In the genomic region with DNA sequence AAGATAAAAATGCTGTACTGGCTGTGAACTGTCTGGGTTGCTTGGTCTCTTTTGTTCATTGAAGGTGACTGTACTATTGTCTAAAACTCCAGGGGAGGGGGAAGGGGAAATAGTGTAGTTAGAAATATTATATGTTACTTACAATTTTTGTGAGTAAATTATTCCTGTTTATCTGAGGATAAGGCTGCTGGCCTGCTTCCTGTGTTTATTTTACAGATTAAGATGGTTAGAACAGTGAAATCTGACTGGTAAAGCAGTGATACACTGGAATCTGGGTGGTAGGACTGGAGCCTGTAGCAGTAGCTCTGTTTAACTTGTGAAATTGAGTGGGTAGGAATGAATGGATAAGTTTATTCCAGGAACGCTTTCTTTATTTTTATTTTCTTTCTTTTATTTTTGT, we compare ENCODE assay signal across 11 mouse cellular contexts. TPM values are rescaled to one million over a fixed set of nuclear protein-coding genes. Genes with fewer than 3 reads are reported as not detected.
DNase-seq lines count a peak whose midpoint lies in the region; ATAC-seq and TF ChIP-seq lines count a peak whose summit lies in the region.
"Had no signal": no experiment of that assay in that cellular context is flagged by ENCODE, and none has a peak within 500 bp of the region (broad histone marks: within the 10 kb centered on the region; RNA-seq: fewer than 3 reads in every experiment).

No protein-coding gene starts in this region.

- H3K27ac ChIP-seq in lung, embryonic 14.5 days (ENCODE audit: low read depth) = no peak overlapping the region
- H3K27ac ChIP-seq in forebrain, embryonic 12.5 days = no peak overlapping the region
- H3K27ac ChIP-seq in limb, embryonic 13.5 days = no peak overlapping the region
- H3K27ac ChIP-seq in neural tube, embryonic 14.5 days (ENCODE audit: low read depth, low read length) = no peak overlapping the region
- no peak overlapping the region for H3K27ac ChIP-seq in thymus, adult 2 months (ENCODE audit: control insufficient read depth, insufficient read depth, low read length)

- peak overlapping the region; percentile 77 for H3K4me3 ChIP-seq in lung, embryonic 14.5 days (ENCODE audit: low read depth, low read length)
- H3K4me3 ChIP-seq in forebrain, embryonic 12.5 days (replicated peaks) = peak overlapping the region; percentile 71; the same call in 1 of the 2 replicates
- peak overlapping the region; percentile 82 for H3K4me3 ChIP-seq in limb, embryonic 13.5 days
- H3K4me3 ChIP-seq in neural tube, embryonic 14.5 days (ENCODE audit: low read depth, low read length) = peak overlapping the region; percentile 76; the same call in 1 of the 2 replicates
- no peak overlapping the region for H3K4me3 ChIP-seq in thymus, adult 2 months (ENCODE audit: control insufficient read depth, insufficient read depth, low read length)

- no peaks in the 10 kb centered on the region for H3K9me3 ChIP-seq in lung, embryonic 14.5 days (ENCODE audit: low read depth, low read length)
- H3K9me3 ChIP-seq in forebrain, embryonic 12.5 days = no peaks in the 10 kb centered on the region
- no peaks in the 10 kb centered on the region for H3K9me3 ChIP-seq in limb, embryonic 13.5 days
- no peaks in the 10 kb centered on the region for H3K9me3 ChIP-seq in neural tube, embryonic 14.5 days (ENCODE audit: control insufficient read depth, low read length)

- WGBS in lung, embryonic 14.5 days = 71% methylated on average over 1 of the region's 1 CpGs
- 90% methylated on average over 1 of the region's 1 CpGs for WGBS in forebrain, embryonic 12.5 days
- WGBS in limb, embryonic 13.5 days = 92% methylated on average over 1 of the region's 1 CpGs
- WGBS in neural tube, embryonic 14.5 days = 96% methylated on average over 1 of the region's 1 CpGs
- 93% methylated on average over 1 of the region's 1 CpGs for WGBS in thymus, adult 2 months

- no peak for TF ChIP-seq CTCF in lung, embryonic 14.5 days (IDR thresholded peaks at IDR 0.05; ENCODE audit: low read depth)
- TF ChIP-seq CTCF in thymus, adult 2 months (IDR thresholded peaks at IDR 0.05; ENCODE audit: borderline replicate concordance, control insufficient read depth, extremely low read depth, insufficient read depth, low read length, poor library complexity) = no peak

- 0 out of 2 replicates have a peak, but pooled peaks cover 7% of the 10 kb centered on the region for H3K4me1 ChIP-seq in lung, embryonic 14.5 days (ENCODE audit: insufficient read depth)
- H3K4me1 ChIP-seq in forebrain, embryonic 12.5 days = peaks cover 25% of the 10 kb centered on the region
- H3K4me1 ChIP-seq in limb, embryonic 13.5 days = peaks cover 19% of the 10 kb centered on the region
- H3K4me1 ChIP-seq in neural tube, embryonic 14.5 days (ENCODE audit: control insufficient read depth, insufficient read depth, low read length) = peaks cover 14% of the 10 kb centered on the region; the same call in 1 of the 2 replicates
- peaks cover 3% of the 10 kb centered on the region; the same call in 1 of the 2 replicates for H3K4me1 ChIP-seq in thymus, adult 2 months (replicated peaks; ENCODE audit: control insufficient read depth, insufficient read depth, low read length)

- DNase-seq in lung, embryonic 14.5 days = peak; percentile 29
- DNase-seq in lung, postnatal 10 days = no peak
- DNase-seq in thymus, adult 2 months = no peak
- no peak for DNase-seq in thymus, postnatal 10 days (ENCODE audit: low spot score in 2 of 2)
- no peak for DNase-seq in thymus, postnatal 14 days
- DNase-seq: cerebellum, adult 9-11 months; thymus, adult 18-20 months had no signal

- no peaks in the 10 kb centered on the region for H3K27me3 ChIP-seq in lung, embryonic 14.5 days (ENCODE audit: insufficient read depth, low read length)
- no peaks in the 10 kb centered on the region for H3K27me3 ChIP-seq in forebrain, embryonic 12.5 days
- no peaks in the 10 kb centered on the region for H3K27me3 ChIP-seq in limb, embryonic 13.5 days
- no peaks in the 10 kb centered on the region for H3K27me3 ChIP-seq in neural tube, embryonic 14.5 days (ENCODE audit: control insufficient read depth, insufficient read depth, low read length)
- H3K27me3 ChIP-seq in thymus, adult 2 months (ENCODE audit: control insufficient read depth, insufficient read depth, low read length) = no peaks in the 10 kb centered on the region

- peak overlapping the region; percentile 70 for H3K4me2 ChIP-seq in lung, embryonic 14.5 days
- peak overlapping the region; percentile 76 for H3K4me2 ChIP-seq in forebrain, embryonic 12.5 days
- H3K4me2 ChIP-seq in limb, embryonic 13.5 days (replicated peaks) = peak overlapping the region; percentile 80
- H3K4me2 ChIP-seq in neural tube, embryonic 14.5 days (ENCODE audit: low read depth, low read length) = peak overlapping the region; percentile 60; the same call in 1 of the 2 replicates

- ATAC-seq in lung, embryonic 14.5 days (ENCODE audit: insufficient read depth) = no peak
- no peak for ATAC-seq in forebrain, embryonic 12.5 days (ENCODE audit: low FRiP score)
- no peak for ATAC-seq in limb, embryonic 13.5 days (ENCODE audit: low FRiP score, low read depth)
- ATAC-seq in neural tube, embryonic 14.5 days (ENCODE audit: low read depth) = no peak
- ATAC-seq: inflammation-experienced regulatory T-cells, adult 6 months had no signal

- peak overlapping the region; percentile 63 for H3K9ac ChIP-seq in lung, embryonic 14.5 days
- no peak overlapping the region for H3K9ac ChIP-seq in forebrain, embryonic 12.5 days
- peak overlapping the region; percentile 79; the same call in 1 of the 2 replicates for H3K9ac ChIP-seq in limb, embryonic 13.5 days
- H3K9ac ChIP-seq in neural tube, embryonic 14.5 days (replicated peaks; ENCODE audit: low read depth, low read length) = no peak overlapping the region

- TF ChIP-seq POLR2A in thymus, adult 2 months (IDR thresholded peaks at IDR 0.05; ENCODE audit: control insufficient read depth, extremely low read depth, insufficient read depth, low read length, poor library complexity) = no peak

- H3K36me3 ChIP-seq in lung, embryonic 14.5 days (ENCODE audit: insufficient read depth) = no peaks in the 10 kb centered on the region
- no peaks in the 10 kb centered on the region for H3K36me3 ChIP-seq in forebrain, embryonic 12.5 days (replicated peaks)
- no peaks in the 10 kb centered on the region for H3K36me3 ChIP-seq in limb, embryonic 13.5 days
- H3K36me3 ChIP-seq in neural tube, embryonic 14.5 days (ENCODE audit: control insufficient read depth, insufficient read depth, low read length) = no peaks in the 10 kb centered on the region
- H3K36me3 ChIP-seq in thymus, adult 2 months (ENCODE audit: control insufficient read depth, insufficient read depth, low read length) = no peaks in the 10 kb centered on the region

RNA-seq across cellular contexts. Expression of a gene that starts 1.5 kb away (rescaled TPM):
- polyA plus RNA-seq in lung, embryonic 14.5 days (2014; fragmentation: Nextera tagmentation; extraction: Ambion mirVana) = 44.4 and 50.8 TPM in 2 replicates
- polyA plus RNA-seq in forebrain, embryonic 12.5 days (2016; fragmentation: Nextera tagmentation; extraction: Ambion mirVana) = 48.7 and 49.0 TPM in 2 replicates
- 42.5 and 45.7 TPM in 2 replicates for polyA plus RNA-seq in limb, embryonic 13.5 days (2015; fragmentation: Nextera tagmentation; extraction: Ambion mirVana)
- 26.3 and 32.1 TPM in 2 replicates for polyA plus RNA-seq in neural tube, embryonic 14.5 days (2014; fragmentation: Nextera tagmentation; extraction: Ambion mirVana)
- 10.5 TPM in 2 replicates for polyA plus RNA-seq in thymus, adult 2 months (2012; rRNA removed)

RNA-seq across cellular contexts. Expression of a gene that starts 1.6 kb away (rescaled TPM):
- polyA plus RNA-seq in lung, embryonic 14.5 days (2014; fragmentation: Nextera tagmentation; extraction: Ambion mirVana) = 24.6 and 26.6 TPM in 2 replicates
- polyA plus RNA-seq in forebrain, embryonic 12.5 days (2016; fragmentation: Nextera tagmentation; extraction: Ambion mirVana) = 23.7 and 24.0 TPM in 2 replicates
- 25.4 and 27.9 TPM in 2 replicates for polyA plus RNA-seq in limb, embryonic 13.5 days (2015; fragmentation: Nextera tagmentation; extraction: Ambion mirVana)
- polyA plus RNA-seq in neural tube, embryonic 14.5 days (2014; fragmentation: Nextera tagmentation; extraction: Ambion mirVana) = 24.1 and 26.7 TPM in 2 replicates
- 59.3 and 59.5 TPM in 2 replicates for polyA plus RNA-seq in thymus, adult 2 months (2012; rRNA removed)

RNA-seq across cellular contexts. Expression of a gene that starts 46.4 kb away (rescaled TPM):
- 175 and 180 TPM in 2 replicates for polyA plus RNA-seq in lung, embryonic 14.5 days (2014; fragmentation: Nextera tagmentation; extraction: Ambion mirVana)
- polyA plus RNA-seq in forebrain, embryonic 12.5 days (2016; fragmentation: Nextera tagmentation; extraction: Ambion mirVana) = 173 and 178 TPM in 2 replicates
- polyA plus RNA-seq in limb, embryonic 13.5 days (2015; fragmentation: Nextera tagmentation; extraction: Ambion mirVana) = 202 TPM in 2 replicates
- polyA plus RNA-seq in neural tube, embryonic 14.5 days (2014; fragmentation: Nextera tagmentation; extraction: Ambion mirVana) = 77.1 and 85.8 TPM in 2 replicates
- polyA plus RNA-seq in thymus, adult 2 months (2012; rRNA removed) = 51.0 and 54.3 TPM in 2 replicates

RNA-seq across cellular contexts. Expression of a gene that starts 46.6 kb away (rescaled TPM):
- polyA plus RNA-seq in lung, embryonic 14.5 days (2014; fragmentation: Nextera tagmentation; extraction: Ambion mirVana) = 29.3 and 32.9 TPM in 2 replicates
- polyA plus RNA-seq in forebrain, embryonic 12.5 days (2016; fragmentation: Nextera tagmentation; extraction: Ambion mirVana) = 25.8 and 27.8 TPM in 2 replicates
- polyA plus RNA-seq in limb, embryonic 13.5 days (2015; fragmentation: Nextera tagmentation; extraction: Ambion mirVana) = 27.0 and 27.9 TPM in 2 replicates
- 15.3 and 18.4 TPM in 2 replicates for polyA plus RNA-seq in neural tube, embryonic 14.5 days (2014; fragmentation: Nextera tagmentation; extraction: Ambion mirVana)
- 21.1 and 23.9 TPM in 2 replicates for polyA plus RNA-seq in thymus, adult 2 months (2012; rRNA removed)

Comparison
In these comparisons a context has a peak if more than half of its experiments do, and no peak if none do; other contexts are left out.
1. H3K9ac ChIP-seq: peak in lung, embryonic 14.5 days (single experiment) and limb, embryonic 13.5 days (single experiment); none in forebrain, embryonic 12.5 days (single experiment) and neural tube, embryonic 14.5 days (single experiment).
2. Peak in every context shown above with its lines, with median percentiles within 50 percentile points of each other: H3K4me2 ChIP-seq.